Mouse (Mus musculus) small intestine, adult 2 months (tissue): ENCODE measurements at regions not wholly inside any gene's neighbourhood (a gene's known extent, or its start where the extent isn't known, plus 50 kb on each side); places are given as distances from the start of the nearest gene placed in this dataset.
"Not testable (repeated sequence)": the region's sequence is repeated elsewhere in the genome, so short reads cannot be mapped to it uniquely, and the experiment has no call there.

Experiments used
- H3K27ac ChIP-seq: fragments of 200-500 bp; 2 replicates; pipeline ENCODE4 v1.5.1; 2012; ENCODE audit warnings: low read depth, low read length, control low read depth, inconsistent platforms; ENCODE audit not compliant: insufficient read depth
- H3K27me3 ChIP-seq: fragments of 200-500 bp; 2 replicates; pipeline ENCODE4 v1.6.1; 2012; ENCODE audit warnings: mild to moderate bottlenecking, moderate library complexity, low read length, inconsistent platforms; ENCODE audit not compliant: control insufficient read depth, insufficient read depth
- H3K36me3 ChIP-seq: fragments of 200-500 bp; 2 replicates; pipeline ENCODE4 v1.6.1; 2012; ENCODE audit warnings: mild to moderate bottlenecking, low read length, control low read depth, inconsistent platforms; ENCODE audit not compliant: control insufficient read depth, insufficient read depth
- H3K4me1 ChIP-seq: fragments of 200-500 bp; 2 replicates; pipeline ENCODE4 v1.6.1; 2012; ENCODE audit warnings: low read length, inconsistent platforms, mixed read lengths; ENCODE audit not compliant: control insufficient read depth, insufficient read depth, insufficient read length
- H3K4me3 ChIP-seq: fragments of 200-500 bp; 2 replicates; pipeline ENCODE4 v1.5.1; 2012; ENCODE audit warnings: low read depth, mild to moderate bottlenecking, control low read depth, inconsistent platforms, low read length, moderate library complexity
- CTCF ChIP-seq: fragments of 200-500 bp; IDR thresholded peaks from 2 replicates; pipeline ENCODE4 v1.5.1; 2012; ENCODE audit warnings: low read depth, mild to moderate bottlenecking, control low read depth, inconsistent platforms, low read length, moderate library complexity, mixed read lengths; ENCODE audit not compliant: insufficient replicate concordance, insufficient read length; ENCODE audit errors: extremely low read depth
- POLR2A ChIP-seq: fragments of 200-500 bp; IDR thresholded peaks from 2 replicates; pipeline ENCODE4 v1.6.1; 2012; ENCODE audit warnings: low read depth, mild to moderate bottlenecking, control low read depth, inconsistent platforms, low read length, moderate library complexity
- WGBS: fragments of 180-500 bp; shearing (Covaris S2); methylation state at CpG from one replicate; pipeline ENCODE4 v1.1.7; 2018; 5-methylcytosine and 5-hydroxymethylcytosine counted together

DNA sequence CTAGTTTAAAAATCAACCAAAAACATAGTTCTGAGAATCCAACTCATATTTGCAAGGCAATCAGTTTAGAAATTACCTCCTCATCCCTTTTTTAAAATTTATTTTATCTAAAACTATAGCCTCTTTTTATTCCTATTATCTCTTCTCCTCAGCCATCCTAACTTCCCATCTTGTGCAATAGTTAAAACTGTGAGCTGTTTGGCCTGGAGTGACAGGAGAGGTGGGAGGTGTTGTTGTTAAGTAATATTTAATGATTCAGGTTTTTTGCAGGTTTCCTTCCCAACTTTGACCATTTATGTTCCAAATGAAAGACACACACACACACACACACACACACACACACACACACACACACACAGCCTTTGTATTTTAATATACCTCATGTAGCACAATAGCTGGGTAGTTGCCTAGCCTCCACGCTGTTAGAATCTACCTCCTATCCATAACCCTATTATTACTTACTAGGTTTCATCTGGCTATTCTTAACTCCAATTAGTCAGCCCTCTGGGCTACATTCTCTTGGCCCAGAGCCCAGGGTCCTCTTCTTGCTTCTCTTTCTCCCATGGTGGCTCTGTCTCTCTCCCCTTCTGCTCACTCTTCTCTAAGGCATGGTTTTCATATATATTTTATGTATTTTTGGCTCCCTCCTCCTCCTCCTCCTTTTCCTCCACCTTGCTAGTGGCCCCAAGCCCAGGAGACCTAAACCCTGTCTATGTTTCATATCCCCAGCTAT is 113.5 kb downstream of the Olfr721-ps1 start:
- Histone ChIP-seq H3K27me3 (no peaks in the 10 kb centered on the region), H3K36me3 (no peaks in the 10 kb centered on the region), H3K4me1 (peaks cover 18% of the 10 kb centered on the region; the same call in 1 of the 2 replicates), H3K27ac (no peak overlapping the region), H3K4me3 (no peak overlapping the region)
- WGBS = 68% methylated on average over 1 of the region's 1 CpGs
- TF ChIP-seq POLR2A = no peak
- no peak for TF ChIP-seq CTCF

- Histone ChIP-seq H3K4me1 (peaks cover 24% of the 10 kb centered on the region), H3K4me3 (no peak overlapping the region), H3K27me3 (no peaks in the 10 kb centered on the region), H3K27ac (no peak overlapping the region), H3K36me3 (no peaks in the 10 kb centered on the region)
- no peak for TF ChIP-seq CTCF
- no peak for TF ChIP-seq POLR2A
- WGBS = 69% methylated on average over 2 of the region's 2 CpGs
Measured at GRCm38 (mm10) chr14:14515363-14515762, 114.3 kb downstream of the Olfr721-ps1 start.

GRCm38 (mm10) chr14:14515918-14516317 is 114.8 kb downstream of the Olfr721-ps1 start:
- Histone ChIP-seq H3K36me3 (no peaks in the 10 kb centered on the region), H3K4me1 (peaks cover 26% of the 10 kb centered on the region), H3K27ac (no peak overlapping the region), H3K27me3 (no peaks in the 10 kb centered on the region), H3K4me3 (no peak overlapping the region)
- WGBS = 88% methylated on average over 5 of the region's 5 CpGs
- TF ChIP-seq POLR2A (no peak), CTCF (no peak)

- Histone ChIP-seq H3K4me1 (peaks cover 18% of the 10 kb centered on the region), H3K4me3 (no peak overlapping the region), H3K27me3 (no peaks in the 10 kb centered on the region), H3K36me3 (no peaks in the 10 kb centered on the region), H3K27ac (peak overlapping the region; percentile 94)
- 23% methylated on average over 1 of the region's 1 CpGs for WGBS
- TF ChIP-seq POLR2A = no peak
- TF ChIP-seq CTCF = no peak
Measured at GRCm38 (mm10) chr14:14518027-14518426, 116.9 kb downstream of the Olfr721-ps1 start.

DNA sequence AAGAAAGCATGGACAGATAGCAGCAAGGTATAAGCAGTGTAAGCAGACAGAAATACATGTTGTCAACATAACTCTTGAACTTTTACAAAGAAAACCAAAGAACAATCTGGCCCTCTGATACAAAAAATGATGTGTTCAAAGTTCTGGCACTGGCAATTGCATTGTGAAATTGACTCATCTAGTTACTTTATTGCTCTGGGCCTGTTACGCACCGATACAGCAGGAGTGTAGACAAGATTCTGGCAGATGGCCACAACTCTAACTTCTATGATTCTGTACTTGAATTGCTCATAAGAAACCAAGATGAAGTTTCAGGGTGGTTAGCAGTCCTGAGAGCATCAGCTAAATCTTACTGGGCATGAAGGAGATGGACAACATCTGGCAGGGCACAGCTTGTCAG is 117.7 kb downstream of the Olfr721-ps1 start:
- Histone ChIP-seq H3K27ac (peak overlapping the region; percentile 94), H3K4me1 (peaks cover 18% of the 10 kb centered on the region), H3K27me3 (no peaks in the 10 kb centered on the region), H3K36me3 (no peaks in the 10 kb centered on the region), H3K4me3 (no peak overlapping the region)
- no peak for TF ChIP-seq CTCF
- no peak for TF ChIP-seq POLR2A
- 24% methylated on average over 2 of the region's 2 CpGs for WGBS

- TF ChIP-seq POLR2A = no peak
- TF ChIP-seq CTCF = no peak
- Histone ChIP-seq H3K27me3 (no peaks in the 10 kb centered on the region), H3K36me3 (no peaks in the 10 kb centered on the region), H3K4me3 (no peak overlapping the region), H3K27ac (peak overlapping the region; percentile 71; the same call in 1 of the 2 replicates), H3K4me1 (peaks cover 18% of the 10 kb centered on the region)
Measured at GRCm38 (mm10) chr14:14520195-14520594, 119.1 kb downstream of the Olfr721-ps1 start.

DNA sequence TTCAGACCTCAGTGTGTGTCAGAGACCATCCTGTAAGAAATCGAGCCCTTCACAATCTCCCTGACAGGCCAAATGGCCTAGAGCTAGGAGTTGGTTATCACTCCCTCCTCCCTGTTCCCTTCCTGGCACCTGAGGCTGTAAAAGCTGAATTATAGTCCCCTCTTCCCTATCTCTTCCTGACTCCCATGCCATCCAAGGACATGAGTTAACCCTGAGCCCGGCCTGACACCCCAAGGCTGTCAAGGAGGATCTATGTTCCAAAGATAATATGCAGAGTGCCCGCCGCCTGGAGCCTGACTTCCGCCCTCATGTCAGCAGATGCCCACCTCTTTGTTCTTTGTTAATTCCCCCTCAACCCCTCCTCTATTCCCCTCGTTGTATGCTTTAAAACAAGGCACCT is 120.2 kb downstream of the Olfr721-ps1 start:
- not testable (repeated sequence) for H3K4me3 ChIP-seq
- 52% methylated on average over 6 of the region's 6 CpGs for WGBS

More for the DNA sequence above, 120.2 kb downstream of the Olfr721-ps1 start:
- H3K4me1 ChIP-seq = peaks cover 18% of the 10 kb centered on the region
- not testable (repeated sequence) for H3K36me3 ChIP-seq, H3K27me3 ChIP-seq, H3K27ac ChIP-seq
